Mouse (Mus musculus) lung, postnatal 4 days (tissue): ENCODE measurements at regions not wholly inside any gene's neighbourhood (a gene's known extent, or its start where the extent isn't known, plus 50 kb on each side); places are given as distances from the start of the nearest gene placed in this dataset.

Source experiments
- DNase-seq, 2 experiments: peaks; one replicate each; pipeline ENCODE4 v3.0.0; 2021

DNA sequence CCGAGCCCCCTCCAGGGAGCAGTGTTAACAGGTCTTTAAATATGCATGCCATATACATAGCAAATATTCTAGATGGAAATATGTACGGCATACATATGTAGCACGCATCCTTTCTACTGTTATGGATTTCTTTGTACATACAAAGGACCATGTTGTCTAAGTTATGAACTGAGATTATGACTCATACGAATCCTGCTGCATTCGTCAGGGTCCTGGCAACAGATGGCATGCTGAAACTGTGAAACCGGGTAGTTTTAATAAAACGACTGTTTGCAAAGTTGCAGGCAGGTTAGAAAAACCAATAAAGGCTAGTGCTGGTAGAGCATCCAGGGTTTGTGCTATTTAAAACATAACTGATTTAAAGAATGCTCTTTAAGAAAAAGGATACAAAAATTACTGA lies 88.8 kb upstream of the Tlk1 start:
- DNase-seq = no peak

DNA sequence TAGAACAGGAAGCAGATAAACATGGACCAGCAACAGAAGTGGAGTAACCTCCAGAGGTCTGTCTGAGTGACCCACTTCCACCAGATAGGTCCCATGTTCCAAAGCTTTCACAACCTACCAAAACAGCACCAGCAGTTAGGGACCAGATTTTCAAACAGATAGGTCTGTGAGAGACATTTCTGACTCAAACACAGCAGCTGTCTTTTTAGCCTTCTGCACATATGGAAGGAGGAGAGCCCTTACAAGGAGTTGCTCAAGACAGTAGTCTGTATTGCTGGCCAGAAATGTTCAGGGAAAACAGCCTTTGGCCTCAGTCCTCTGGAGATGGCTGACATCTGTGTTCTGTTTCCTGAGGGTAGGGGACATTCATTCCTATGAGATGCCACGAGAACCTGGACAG lies 83.9 kb upstream of the Tlk1 start:
- no peak for DNase-seq

DNA sequence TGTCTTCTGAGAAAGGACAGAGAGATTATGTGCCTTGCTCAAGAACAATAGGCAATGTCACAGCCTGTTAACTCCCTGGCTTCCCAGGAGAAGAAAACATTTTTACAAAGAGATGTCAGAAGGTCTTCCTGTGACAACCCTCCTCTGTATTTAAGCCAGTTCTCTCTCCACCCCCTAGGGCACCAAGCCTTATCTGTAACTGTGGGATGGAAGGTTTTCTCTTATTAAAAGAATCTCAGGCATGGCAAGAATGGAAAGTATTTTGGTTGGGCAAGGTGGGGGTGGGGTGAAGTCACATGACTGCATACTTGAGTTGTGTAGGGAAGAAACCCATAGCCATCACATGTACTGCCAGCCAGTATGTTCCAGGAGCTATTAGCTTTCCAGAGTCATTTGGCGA lies 83.1 kb upstream of the Tlk1 start:
- DNase-seq = no peak

DNA sequence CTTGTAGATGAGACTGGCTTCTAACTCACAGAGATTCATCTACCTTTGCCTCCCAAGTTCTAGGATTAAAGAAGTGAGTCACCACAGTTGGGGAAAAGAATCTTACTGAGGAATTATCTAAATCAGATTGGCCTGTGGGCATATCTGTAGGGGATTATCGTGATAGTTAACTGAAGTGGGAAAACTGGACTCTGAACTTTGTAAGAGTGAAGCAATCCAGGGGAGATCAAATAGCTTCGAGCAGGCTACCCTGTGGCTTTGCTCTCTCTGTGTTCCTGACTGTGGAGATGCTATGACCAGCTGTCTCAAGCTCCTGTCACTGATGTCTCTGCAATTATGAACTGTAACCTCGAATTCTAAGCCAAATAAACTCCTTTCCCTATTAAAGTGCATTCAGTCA lies 80.7 kb upstream of the Tlk1 start:
- DNase-seq = no peak

DNA sequence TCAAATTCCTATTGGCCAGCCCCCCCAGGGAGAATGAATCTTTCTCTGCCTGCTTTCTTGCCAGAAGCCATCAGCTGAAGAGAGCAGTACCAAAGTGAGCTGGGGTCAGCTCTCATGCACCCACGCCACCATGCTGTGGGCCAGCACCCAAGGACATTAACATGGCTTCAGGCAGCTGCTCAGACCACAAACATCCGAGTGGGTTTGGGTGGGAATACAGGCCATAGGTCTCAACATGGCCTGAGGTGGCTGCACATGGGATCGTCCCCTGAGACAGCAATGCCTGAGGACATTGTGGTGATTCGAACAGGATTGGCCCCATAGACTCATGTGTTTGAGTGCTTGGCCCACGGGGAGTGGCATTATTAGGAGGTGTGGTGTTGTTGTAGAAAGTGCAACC lies 78.9 kb upstream of the Tlk1 start:
- no peak for DNase-seq

DNA sequence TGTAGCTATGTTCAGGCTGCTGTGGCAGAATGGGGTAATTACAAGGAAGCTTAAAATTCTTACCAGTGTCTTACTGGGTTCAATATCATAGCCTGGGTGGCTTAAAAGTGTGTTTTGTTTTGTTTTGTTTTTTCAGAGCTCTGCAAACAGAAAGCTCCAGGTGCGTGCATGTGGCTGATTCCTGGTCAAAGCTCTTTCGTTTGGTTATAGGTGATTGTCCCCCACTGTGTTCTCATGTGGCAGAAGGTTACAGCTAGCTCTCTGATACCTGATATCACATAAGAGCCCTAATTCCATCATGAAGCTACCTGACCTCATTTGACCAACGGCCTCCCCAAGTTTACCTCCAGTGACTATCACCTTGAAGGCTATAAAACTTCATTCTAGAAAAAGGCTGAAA lies 76.7 kb upstream of the Tlk1 start:
- DNase-seq = no peak

DNA sequence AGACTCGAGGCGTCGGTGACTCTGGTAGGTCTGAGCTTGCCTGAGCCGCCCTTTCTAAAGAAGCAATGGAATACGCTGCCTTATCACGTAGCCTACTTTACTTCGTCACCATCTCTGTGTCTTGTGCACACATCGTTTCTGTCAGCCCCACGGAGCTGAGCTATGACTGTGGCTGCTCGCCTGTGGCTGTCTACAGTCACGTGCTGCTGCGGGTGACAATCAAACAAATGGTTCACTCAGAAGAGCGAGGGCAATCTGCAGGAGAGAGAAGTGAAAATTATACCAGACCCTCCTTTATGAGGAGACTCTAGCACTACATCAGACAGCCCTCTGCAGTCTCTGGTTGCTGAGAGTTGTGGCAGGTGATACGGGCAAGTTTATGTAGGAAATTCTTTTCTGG lies 76.0 kb upstream of the Tlk1 start:
- DNase-seq = no peak

DNA sequence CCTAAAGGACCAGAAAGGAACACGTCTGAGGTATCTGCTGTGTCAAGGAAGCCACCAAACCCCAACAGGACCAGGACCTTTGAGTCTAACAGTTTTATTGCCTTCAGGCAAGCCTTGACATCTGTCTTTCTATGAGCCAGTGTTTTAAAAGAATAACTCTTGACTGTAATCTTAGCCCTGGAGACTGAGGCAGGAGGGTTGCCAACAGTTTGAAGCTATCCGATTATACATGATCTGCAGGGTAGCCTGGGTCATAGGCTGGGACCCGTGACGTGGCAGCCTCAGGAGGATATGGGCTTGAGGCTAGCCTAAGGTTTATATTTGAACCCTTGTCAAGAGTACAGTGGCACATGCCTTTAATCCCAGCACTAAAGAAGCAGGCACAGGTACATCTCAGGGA lies 73.5 kb upstream of the Tlk1 start:
- no peak for DNase-seq

DNA sequence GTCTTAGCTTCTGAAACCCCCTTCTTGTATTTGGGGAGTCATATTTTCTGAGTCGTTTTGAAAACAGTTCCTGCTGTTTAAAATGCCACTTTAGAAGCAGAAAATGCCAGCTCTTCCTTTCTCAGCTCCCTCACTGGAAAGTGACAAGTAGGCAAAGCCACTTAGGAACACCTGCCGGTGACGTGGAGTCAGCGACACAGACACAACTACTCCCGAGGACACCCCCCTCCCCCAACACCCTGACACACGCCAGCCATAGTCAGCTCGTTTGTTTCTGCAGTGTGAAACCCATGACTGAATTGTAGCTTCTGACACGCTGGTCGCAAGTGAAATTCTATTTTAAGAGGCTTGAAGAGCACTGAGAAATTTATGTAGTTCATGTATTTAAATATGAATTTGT lies 72.9 kb upstream of the Tlk1 start:
- no peak for DNase-seq

DNA sequence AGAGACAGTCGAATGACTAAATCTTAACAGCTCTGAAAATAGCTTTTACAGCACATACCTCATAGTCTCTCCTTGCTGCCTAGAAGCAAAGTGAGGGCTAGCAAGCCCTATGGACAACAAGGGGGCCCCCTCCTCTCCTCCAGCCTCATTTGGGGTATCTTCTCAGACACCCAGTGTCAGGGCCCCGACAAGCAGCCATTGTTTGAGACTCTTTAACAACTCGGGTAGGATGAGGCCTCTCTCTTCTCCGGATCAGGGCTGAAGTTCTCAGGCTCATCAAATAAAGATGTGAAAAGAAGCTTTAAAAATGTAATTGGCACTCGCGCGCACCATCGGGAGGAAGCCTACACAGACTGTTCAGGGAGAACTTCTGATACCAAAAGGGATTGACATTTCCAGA lies 71.8 kb upstream of the Tlk1 start:
- no peak for DNase-seq

DNA sequence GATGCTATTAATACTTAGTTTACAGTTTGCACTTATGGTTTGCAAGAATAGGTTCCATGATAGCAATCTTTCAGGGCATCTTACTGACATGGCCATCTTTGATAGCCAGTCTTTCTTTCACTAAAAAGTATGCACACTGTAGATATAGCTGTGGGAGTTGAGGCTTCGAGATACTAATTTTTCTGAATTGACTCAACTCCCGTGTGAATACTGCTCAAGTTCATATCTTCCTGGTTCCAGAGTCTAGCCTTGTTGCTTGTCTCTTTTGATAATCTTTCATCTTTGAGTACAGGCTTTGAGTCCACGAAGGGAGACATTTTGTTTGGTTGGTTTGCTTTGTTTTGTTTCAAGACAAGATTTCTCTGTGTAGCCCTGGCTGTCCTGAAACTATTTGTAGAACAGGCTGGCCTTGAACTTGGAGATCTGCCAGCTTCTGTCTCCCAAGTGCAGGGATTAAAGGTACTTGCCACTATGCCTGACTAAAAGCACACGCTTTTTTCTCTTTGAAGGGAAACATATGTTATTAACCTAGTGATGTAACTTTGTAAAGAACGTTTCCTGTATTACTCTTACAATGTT lies 64.1 kb upstream of the Tlk1 start:
- DNase-seq = no peak

DNA sequence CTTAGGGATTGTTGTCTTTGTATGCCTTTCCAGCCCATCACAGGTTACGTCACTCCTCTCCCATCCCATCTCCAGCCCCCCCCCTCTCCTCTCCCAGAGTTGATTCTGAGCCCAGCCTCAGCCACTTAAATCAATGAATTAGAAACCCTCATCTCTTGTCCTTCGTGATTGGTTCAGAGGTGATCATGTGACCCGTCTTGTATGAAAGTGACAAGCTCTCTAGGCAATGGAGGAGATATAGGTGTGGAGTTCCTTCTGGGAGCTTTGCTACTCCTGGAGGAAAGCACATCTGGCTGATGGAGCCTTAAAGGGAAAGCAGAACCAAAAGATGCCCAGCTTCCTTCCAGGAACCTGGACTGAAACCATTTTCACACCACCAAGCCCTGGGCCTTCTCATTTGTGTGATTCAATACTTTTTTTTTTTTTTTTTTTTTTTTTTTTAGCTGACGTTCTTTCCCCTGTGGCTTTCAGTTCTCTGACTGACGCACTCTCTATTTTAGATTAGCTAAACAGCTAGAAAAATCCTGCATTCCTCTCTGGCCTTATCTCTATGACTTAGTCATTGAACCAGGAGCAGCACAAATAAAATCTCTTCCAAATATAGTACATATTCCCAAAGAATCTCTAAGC lies 63.4 kb upstream of the Tlk1 start:
- no peak for DNase-seq

DNA sequence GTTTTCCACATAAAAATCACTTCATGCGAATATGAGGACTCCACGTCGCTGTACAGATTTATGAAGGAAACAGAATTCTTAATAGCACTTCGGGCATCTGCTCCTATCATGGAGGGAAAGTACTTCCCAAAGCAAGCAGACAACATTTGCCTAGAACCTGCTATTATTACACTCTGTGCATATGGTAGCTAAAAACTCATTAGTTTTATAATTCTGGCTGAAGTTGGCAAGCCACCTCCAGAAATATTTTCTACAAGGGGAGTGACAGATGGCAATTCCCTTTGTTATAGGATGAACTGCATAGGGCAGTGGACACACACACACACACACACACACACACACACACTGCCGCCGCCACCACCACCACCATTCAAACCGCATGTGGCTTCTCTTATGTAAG lies 61.3 kb upstream of the Tlk1 start:
- DNase-seq = no peak

DNA sequence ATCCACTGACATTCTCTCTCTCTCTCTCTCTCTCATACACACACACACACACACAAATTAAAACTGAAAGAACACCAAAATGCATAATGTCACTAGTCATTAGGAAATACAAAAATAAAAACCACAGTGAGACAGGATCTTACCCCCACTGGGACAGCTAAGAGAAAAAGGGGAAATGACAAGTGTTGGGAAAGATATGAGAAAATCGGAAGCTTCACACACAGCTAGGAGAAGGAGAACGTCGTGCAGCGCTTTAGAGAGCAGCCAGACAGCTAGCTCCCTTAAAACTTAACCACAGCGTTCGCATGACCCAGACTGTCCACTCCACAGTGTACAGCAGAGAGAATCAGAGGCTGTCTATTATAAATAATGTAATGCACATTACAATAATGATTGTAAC lies 60.1 kb upstream of the Tlk1 start:
- DNase-seq = no peak

DNA sequence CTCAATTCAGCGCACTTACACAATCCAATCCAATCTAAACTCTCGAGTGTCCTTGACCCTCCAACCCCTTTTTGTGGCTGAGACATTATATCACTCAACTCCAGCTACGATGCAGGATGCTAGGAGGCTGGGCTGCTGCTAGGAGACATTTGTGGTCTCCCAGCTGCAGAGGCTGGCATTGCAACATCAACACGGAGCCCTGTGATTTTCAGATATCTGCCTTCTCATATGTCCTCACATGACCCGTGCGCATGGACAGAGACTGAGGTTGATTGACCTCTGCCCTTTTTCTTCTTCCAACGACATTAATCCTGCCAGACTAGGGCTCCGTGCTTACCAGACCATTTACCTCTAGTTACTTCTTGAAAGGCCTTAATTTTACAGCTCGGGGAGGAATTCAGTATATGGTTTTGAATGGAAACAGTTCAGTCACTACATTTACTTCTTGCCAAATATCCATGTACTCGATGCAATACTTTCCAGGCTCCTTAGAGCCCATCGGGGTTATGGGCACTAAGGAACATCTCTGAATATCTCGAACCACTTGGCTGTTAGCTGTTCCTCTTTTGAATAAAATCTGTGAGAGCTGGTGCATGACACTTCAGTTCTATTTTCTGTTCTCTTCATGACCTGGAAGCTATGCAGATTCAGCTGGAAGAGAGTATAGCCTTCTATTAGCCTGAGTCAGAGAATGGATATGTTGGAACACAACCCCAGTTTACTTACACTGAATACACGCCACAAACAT lies 52.0 kb upstream of the Tlk1 start:
- peak in 1 of 2 experiments; percentile 5 for DNase-seq

DNA sequence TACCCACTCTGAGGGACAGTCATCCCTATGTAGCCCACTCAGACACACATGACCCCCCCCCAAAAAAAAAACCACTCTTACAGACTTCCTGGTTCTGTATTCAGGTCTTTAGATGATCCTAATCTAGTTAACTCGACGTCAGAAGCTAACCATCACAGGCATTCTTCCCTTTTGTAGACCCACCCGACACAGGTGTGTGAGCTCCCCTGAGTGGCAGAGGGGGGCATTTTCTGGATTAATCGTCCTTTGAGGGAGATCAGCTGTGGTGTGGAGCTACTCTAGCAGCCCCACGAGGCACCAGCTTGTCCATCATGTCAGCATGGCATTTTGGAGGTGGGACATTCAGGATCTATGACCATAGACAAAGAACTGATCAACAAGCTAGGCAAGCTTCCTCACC lies 50.7 kb upstream of the Tlk1 start:
- no peak for DNase-seq
